8 mouse cellular contexts compared by ENCODE assay signal in genomic region chr14:61274414-61275198, GRCm38 (mm10). TPM values are rescaled to one million over a fixed set of nuclear protein-coding genes. Genes with fewer than 3 reads are reported as not detected.
DNase-seq lines count a peak whose midpoint lies in the region; ATAC-seq and TF ChIP-seq lines count a peak whose summit lies in the region.

No protein-coding gene starts in this region.

- no peak for TF ChIP-seq POLR2A in limb, embryonic 14.5 days (IDR thresholded peaks at IDR 0.05; ENCODE audit: borderline replicate concordance, extremely low read depth, insufficient read depth, insufficient read length)
- TF ChIP-seq POLR2A in olfactory bulb, adult 2 months (IDR thresholded peaks at IDR 0.05; ENCODE audit: insufficient read depth, low read depth, low read length), result no peak

- no peak for DNase-seq in kidney, adult 11 months
- DNase-seq in forebrain, embryonic 11.5 days (ENCODE audit: low spot score), result no peak
- DNase-seq in limb, embryonic 14.5 days (ENCODE audit: low spot score), result no peak
- no peak for DNase-seq in right cerebral cortex, postnatal 25 days
- DNase-seq in frontal cortex, postnatal 10 days (ENCODE audit: low spot score in 2 of 2), result no peak
- no peak for DNase-seq in testis, postnatal 14 days (ENCODE audit: low spot score)

- no peaks in the 10 kb centered on the region for H3K36me3 ChIP-seq in kidney, embryonic 15.5 days
- no peaks in the 10 kb centered on the region for H3K36me3 ChIP-seq in forebrain, embryonic 11.5 days (ENCODE audit: control insufficient read depth, insufficient read depth, low read length)
- H3K36me3 ChIP-seq in limb, embryonic 14.5 days (ENCODE audit: control insufficient read depth, insufficient read depth, low read length), result no peaks in the 10 kb centered on the region

- peak overlapping the region; percentile 61 for H3K4me2 ChIP-seq in kidney, embryonic 15.5 days
- peak overlapping the region; percentile 25 for H3K4me2 ChIP-seq in forebrain, embryonic 11.5 days (ENCODE audit: low read depth, low read length, severe bottlenecking)
- peak overlapping the region; percentile 40 for H3K4me2 ChIP-seq in limb, embryonic 14.5 days (replicated peaks; ENCODE audit: low read depth, low read length, severe bottlenecking)

- peaks cover 11% of the 10 kb centered on the region for H3K4me1 ChIP-seq in kidney, embryonic 15.5 days
- H3K4me1 ChIP-seq in forebrain, embryonic 11.5 days (replicated peaks; ENCODE audit: control insufficient read depth, insufficient read depth, low read length), result 0 out of 2 replicates have a peak, but pooled peaks cover 2% of the 10 kb centered on the region
- no peaks in the 10 kb centered on the region for H3K4me1 ChIP-seq in limb, embryonic 14.5 days (ENCODE audit: control insufficient read depth, insufficient read depth, low read length)
- H3K4me1 ChIP-seq in olfactory bulb, adult 2 months (ENCODE audit: control insufficient read depth, insufficient read depth, low read length), result peaks cover 8% of the 10 kb centered on the region; the same call in 1 of the 2 replicates

- peak; percentile 46; the same call in 1 of the 2 replicates for ATAC-seq in kidney, embryonic 15.5 days (replicated peaks; ENCODE audit: low FRiP score)
- no peak for ATAC-seq in forebrain, embryonic 11.5 days (replicated peaks; ENCODE audit: low FRiP score)
- ATAC-seq in limb, embryonic 14.5 days (ENCODE audit: low FRiP score, low read depth), result no peak

- H3K27me3 ChIP-seq in kidney, embryonic 15.5 days, result peaks cover 42% of the 10 kb centered on the region
- peaks cover 18% of the 10 kb centered on the region for H3K27me3 ChIP-seq in forebrain, embryonic 11.5 days (ENCODE audit: control insufficient read depth, insufficient read depth, low read length)
- peaks cover 28% of the 10 kb centered on the region for H3K27me3 ChIP-seq in limb, embryonic 14.5 days (ENCODE audit: control insufficient read depth, insufficient read depth, low read length)

- peak overlapping the region; percentile 33 for H3K4me3 ChIP-seq in kidney, embryonic 15.5 days (replicated peaks)
- H3K4me3 ChIP-seq in forebrain, embryonic 11.5 days (ENCODE audit: low read depth, low read length), result peak overlapping the region; percentile 6
- peak overlapping the region; percentile 22 for H3K4me3 ChIP-seq in limb, embryonic 14.5 days (replicated peaks; ENCODE audit: low read length)
- peak overlapping the region; percentile 12; the same call in 1 of the 2 replicates for H3K4me3 ChIP-seq in olfactory bulb, adult 2 months (ENCODE audit: insufficient read depth, low read depth, low read length)

- 8% methylated on average over 38 of the region's 38 CpGs for WGBS in kidney, embryonic 15.5 days
- 12% methylated on average over 38 of the region's 38 CpGs for WGBS in forebrain, embryonic 11.5 days
- 5% methylated on average over 37 of the region's 38 CpGs for WGBS in limb, embryonic 14.5 days
- 12% methylated on average over 38 of the region's 38 CpGs for WGBS in olfactory bulb, adult 2 months

- no peak overlapping the region for H3K9ac ChIP-seq in kidney, embryonic 15.5 days
- no peak overlapping the region for H3K9ac ChIP-seq in forebrain, embryonic 11.5 days (ENCODE audit: low read length)
- 0 out of 2 replicates have a peak overlapping the region, but pooled peaks have one; percentile 17 for H3K9ac ChIP-seq in limb, embryonic 14.5 days (ENCODE audit: low read depth, low read length, severe bottlenecking)

- TF ChIP-seq CTCF in olfactory bulb, adult 2 months (IDR thresholded peaks at IDR 0.05; ENCODE audit: insufficient read depth, low read depth, low read length), result no peak

- H3K27ac ChIP-seq in kidney, embryonic 15.5 days, result no peak overlapping the region
- no peak overlapping the region for H3K27ac ChIP-seq in forebrain, embryonic 11.5 days (ENCODE audit: low read depth, low read length)
- H3K27ac ChIP-seq in limb, embryonic 14.5 days (replicated peaks; ENCODE audit: low read depth, low read length), result no peak overlapping the region
- H3K27ac ChIP-seq in olfactory bulb, adult 2 months (ENCODE audit: insufficient read depth, low read depth, low read length), result no peak overlapping the region

- no peaks in the 10 kb centered on the region for H3K9me3 ChIP-seq in kidney, embryonic 15.5 days (replicated peaks)
- H3K9me3 ChIP-seq in forebrain, embryonic 11.5 days (ENCODE audit: control insufficient read depth, low read length), result no peaks in the 10 kb centered on the region
- no peaks in the 10 kb centered on the region for H3K9me3 ChIP-seq in limb, embryonic 14.5 days (ENCODE audit: control insufficient read depth, low read length)

RNA-seq across cellular contexts. Expression of gene Sgcg, which starts 16.3 kb away (rescaled TPM):
- polyA plus RNA-seq in kidney, embryonic 15.5 days (2015; fragmentation: Nextera tagmentation; extraction: Ambion mirVana), result 1.1 and 1.8 TPM in 2 replicates
- polyA plus RNA-seq in forebrain, embryonic 11.5 days (2014; fragmentation: Nextera tagmentation; extraction: Ambion mirVana), result 0.13 TPM in 1 of 2 replicates, not detected in the other
- 9.5 and 10.4 TPM in 2 replicates for polyA plus RNA-seq in limb, embryonic 14.5 days (2012; rRNA removed)
- polyA plus RNA-seq in limb, embryonic 14.5 days (2014; fragmentation: Nextera tagmentation; extraction: Ambion mirVana), result 12.1 and 12.5 TPM in 2 replicates
- polyA plus RNA-seq in olfactory bulb, adult 2 months (2012; ENCODE audit: insufficient read depth, insufficient read length, low replicate concordance, missing spikeins), result not detected in 2 replicates

RNA-seq across cellular contexts. Expression of gene Arl11, which starts 34.9 kb away (rescaled TPM):
- 0.82 and 0.84 TPM in 2 replicates for polyA plus RNA-seq in kidney, embryonic 15.5 days (2015; fragmentation: Nextera tagmentation; extraction: Ambion mirVana)
- 0.29 TPM in 2 replicates for polyA plus RNA-seq in forebrain, embryonic 11.5 days (2014; fragmentation: Nextera tagmentation; extraction: Ambion mirVana)
- 1.1 and 1.2 TPM in 2 replicates for polyA plus RNA-seq in limb, embryonic 14.5 days (2012; rRNA removed)
- polyA plus RNA-seq in limb, embryonic 14.5 days (2014; fragmentation: Nextera tagmentation; extraction: Ambion mirVana), result 0.70 and 0.81 TPM in 2 replicates
- polyA plus RNA-seq in olfactory bulb, adult 2 months (2012; ENCODE audit: insufficient read depth, insufficient read length, low replicate concordance, missing spikeins), result not detected in 2 replicates
